Mouse (Mus musculus) heart, adult 9 months (tissue): ENCODE measurements around the gene Tnnt2.

Experiments
- DNase-seq, 2 experiments: peaks; one replicate each; pipeline ENCODE4 v3.0.0; 2022; ENCODE audit warnings: low spot score in 2 of 2

The Tnnt2 gene

GRCm38 (mm10) chr1:135855344-135855687, 19.2 kb downstream of the Tnnt2 start:
- peak in 1 of 2 experiments; percentile 5 for DNase-seq

GRCm38 (mm10) chr1:135856070-135856469, 19.9 kb downstream of the Tnnt2 start:
- peak in 1 of 2 experiments; percentile 13 for DNase-seq

GRCm38 (mm10) chr1:135857137-135857775, 21.1 kb downstream of the Tnnt2 start:
- no peak for DNase-seq

- DNase-seq, result no peak
Measured at GRCm38 (mm10) chr1:135858533-135858932, 22.4 kb downstream of the Tnnt2 start.

GRCm38 (mm10) chr1:135861091-135861490, 24.9 kb downstream of the Tnnt2 start:
- no peak for DNase-seq

GRCm38 (mm10) chr1:135861980-135862552, 25.9 kb downstream of the Tnnt2 start:
- peak; percentile 75 to 80 for DNase-seq

- DNase-seq, result no peak
Measured at GRCm38 (mm10) chr1:135862561-135862960, 26.4 kb downstream of the Tnnt2 start.

- DNase-seq, result no peak
Measured at GRCm38 (mm10) chr1:135863786-135864335, 27.7 kb downstream of the Tnnt2 start.

GRCm38 (mm10) chr1:135864830-135865229, 28.7 kb downstream of the Tnnt2 start:
- DNase-seq, result no peak

- peak in 1 of 2 experiments; percentile 71 for DNase-seq
Measured at GRCm38 (mm10) chr1:135865518-135866194, 29.5 kb downstream of the Tnnt2 start.

GRCm38 (mm10) chr1:135868570-135868969, 32.4 kb downstream of the Tnnt2 start:
- DNase-seq, result no peak

- DNase-seq, result no peak
Measured at GRCm38 (mm10) chr1:135872991-135873390, 36.8 kb downstream of the Tnnt2 start.

GRCm38 (mm10) chr1:135877248-135877647, 41.1 kb downstream of the Tnnt2 start:
- no peak for DNase-seq

GRCm38 (mm10) chr1:135882385-135883109, 46.4 kb downstream of the Tnnt2 start:
- no peak for DNase-seq

GRCm38 (mm10) chr1:135889461-135890185, 53.5 kb downstream of the Tnnt2 start:
- no peak for DNase-seq

GRCm38 (mm10) chr1:135891424-135892216, 55.5 kb downstream of the Tnnt2 start:
- no peak for DNase-seq

GRCm38 (mm10) chr1:135892233-135892632, 56.1 kb downstream of the Tnnt2 start:
- no peak for DNase-seq

- no peak for DNase-seq
Measured at GRCm38 (mm10) chr1:135892764-135893163, 56.6 kb downstream of the Tnnt2 start.

- DNase-seq, result no peak
Measured at GRCm38 (mm10) chr1:135893377-135893776, 57.2 kb downstream of the Tnnt2 start.

GRCm38 (mm10) chr1:135895367-135895766, 59.2 kb downstream of the Tnnt2 start:
- no peak for DNase-seq

- no peak for DNase-seq
Measured at GRCm38 (mm10) chr1:135899295-135899694, 63.1 kb downstream of the Tnnt2 start.
